Mouse (Mus musculus) kidney, postnatal 0 days (tissue): ENCODE data around the gene Plxna4. TPM values are rescaled to one million over a fixed set of nuclear protein-coding genes. Genes with fewer than 3 reads are reported as not detected.

ENCODE experiments used
- ATAC-seq: fragments of 200-750 bp; cut with Nextera tagmentation; replicated peaks from 2 replicates; pipeline ENCODE4 v1.8.0; 2017; ENCODE audit warnings: low read depth, moderate number of reproducible peaks, moderate TSS enrichment, moderate library complexity; ENCODE audit not compliant: low FRiP score
- DNase-seq: peaks from one replicate; pipeline ENCODE4 v3.0.0-alpha.2; 2016; ENCODE audit warnings: low spot score
- H3K27ac ChIP-seq: fragments of 300-500 bp; sonication (generic); 2 replicates; pipeline ENCODE4 v1.5.1; 2014; ENCODE audit warnings: mild to moderate bottlenecking
- H3K27me3 ChIP-seq: fragments of 300-500 bp; sonication (generic); 2 replicates; pipeline ENCODE4 v1.6.1; 2014; ENCODE audit warnings: low read length, mixed read lengths; ENCODE audit not compliant: insufficient read depth
- H3K36me3 ChIP-seq: fragments of 300-500 bp; sonication (generic); 2 replicates; pipeline ENCODE4 v1.6.1; 2014; ENCODE audit warnings: low read length, mixed read lengths; ENCODE audit not compliant: insufficient read depth
- H3K4me1 ChIP-seq: fragments of 300-500 bp; sonication (generic); replicated peaks from 2 replicates; pipeline ENCODE4 v1.6.1; 2014; ENCODE audit warnings: antibody characterized with exemption, low read length, mixed read lengths; ENCODE audit not compliant: insufficient read depth
- H3K4me2 ChIP-seq: fragments of 300-500 bp; sonication (generic); 2 replicates; pipeline ENCODE4 v1.6.1; 2014; ENCODE audit warnings: mild to moderate bottlenecking, low read length, moderate library complexity, mixed read lengths
- H3K4me3 ChIP-seq: fragments of 300-500 bp; sonication (generic); replicated peaks from 2 replicates; pipeline ENCODE4 v1.5.1; 2014; ENCODE audit warnings: low read depth, low read length
- H3K9ac ChIP-seq: fragments of 300-500 bp; sonication (generic); 2 replicates; pipeline ENCODE4 v1.6.1; 2014; ENCODE audit warnings: low read depth, low read length
- H3K9me3 ChIP-seq: fragments of 300-500 bp; sonication (generic); replicated peaks from 2 replicates; pipeline ENCODE4 v1.6.1; 2016; ENCODE audit warnings: low read length, inconsistent platforms, mixed read lengths
- CTCF ChIP-seq: IDR thresholded peaks from 2 replicates; pipeline ENCODE4 v1.5.1; 2016; ENCODE audit warnings: antibody characterized with exemption, low read depth, mild to moderate bottlenecking, moderate library complexity
- WGBS: fragments of 180-500 bp; shearing (Covaris S2); extraction: QIAGEN DNeasy Blood & Tissue Kit; methylation state at CpG from one replicate; pipeline ENCODE4 v1.1.7; 2014; 5-methylcytosine and 5-hydroxymethylcytosine counted together
- polyA plus RNA-seq: library from polyadenylated mRNA; unstranded; fragments of >200 nt; fragmentation: Nextera tagmentation; extraction: Ambion mirVana; gene quantifications from 2 replicates; pipeline ENCODE4 v1.2.1, GENCODE M21; 2015

Plxna4 gene
- polyA plus RNA-seq, 1 experiment from 2014 or later: 0.83 TPM

DNA sequence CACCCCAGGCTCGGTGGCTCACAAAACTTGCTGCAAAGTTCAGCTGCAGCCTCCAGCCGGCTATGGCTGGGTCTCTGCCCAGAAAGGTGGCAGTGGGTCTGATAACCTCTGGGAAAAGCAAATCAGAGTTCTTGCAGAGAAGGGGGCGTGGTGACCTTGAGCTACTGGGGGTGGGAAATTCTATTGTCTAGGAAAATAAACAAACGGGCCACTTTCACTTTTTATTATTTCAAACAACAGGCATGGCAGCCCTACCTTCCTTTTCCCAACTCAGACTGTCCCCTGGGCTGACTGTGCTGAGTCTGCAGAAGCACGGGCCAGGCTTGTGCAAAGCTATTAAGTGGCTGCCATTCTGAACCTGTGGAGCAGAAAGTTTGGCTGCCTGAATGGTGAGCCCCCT is 94.4 kb downstream of the Plxna4 start:
- H3K4me3 ChIP-seq: no peak overlapping the region
- H3K27ac ChIP-seq: no peak overlapping the region
- H3K4me1 ChIP-seq: no peaks in the 10 kb centered on the region
- peak overlapping the region; percentile 23; the same call in 1 of the 2 replicates for H3K4me2 ChIP-seq
- H3K9me3 ChIP-seq: no peaks in the 10 kb centered on the region
- DNase-seq (peak; percentile 46), ATAC-seq (no peak)
- H3K9ac ChIP-seq: no peak overlapping the region
- no peaks in the 10 kb centered on the region for H3K27me3 ChIP-seq
- H3K36me3 ChIP-seq: no peaks in the 10 kb centered on the region
- TF ChIP-seq CTCF: no peak
- WGBS: 13% methylated on average over 5 of the region's 5 CpGs

DNA sequence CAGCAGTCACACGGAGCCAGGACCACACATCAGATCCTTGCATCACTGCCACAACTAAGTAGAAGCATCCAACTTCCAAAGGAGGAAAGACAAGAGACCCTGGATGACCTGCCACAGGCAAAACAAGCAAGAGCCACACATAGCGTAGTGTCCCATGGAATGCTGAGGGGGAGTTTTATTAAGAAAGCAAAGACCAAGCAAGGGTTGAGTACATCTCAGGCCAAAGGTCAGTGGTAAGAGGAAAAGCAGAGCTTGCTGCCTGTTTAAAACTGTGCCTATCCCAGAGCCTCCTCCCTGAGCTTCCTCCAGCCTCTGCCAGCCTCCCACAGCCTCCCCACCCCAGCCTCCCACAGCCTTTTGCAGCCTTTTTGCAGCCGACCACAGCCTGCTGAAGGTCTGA is 100.9 kb downstream of the Plxna4 start:
- Histone ChIP-seq H3K4me1 (no peaks in the 10 kb centered on the region), H3K4me3 (no peak overlapping the region), H3K9me3 (no peaks in the 10 kb centered on the region), H3K4me2 (no peak overlapping the region), H3K9ac (no peak overlapping the region), H3K36me3 (no peaks in the 10 kb centered on the region), H3K27me3 (no peaks in the 10 kb centered on the region), H3K27ac (no peak overlapping the region)
- DNase-seq (peak; percentile 38), ATAC-seq (no peak)
- TF ChIP-seq CTCF: no peak
- 36% methylated on average over 3 of the region's 3 CpGs for WGBS

DNA sequence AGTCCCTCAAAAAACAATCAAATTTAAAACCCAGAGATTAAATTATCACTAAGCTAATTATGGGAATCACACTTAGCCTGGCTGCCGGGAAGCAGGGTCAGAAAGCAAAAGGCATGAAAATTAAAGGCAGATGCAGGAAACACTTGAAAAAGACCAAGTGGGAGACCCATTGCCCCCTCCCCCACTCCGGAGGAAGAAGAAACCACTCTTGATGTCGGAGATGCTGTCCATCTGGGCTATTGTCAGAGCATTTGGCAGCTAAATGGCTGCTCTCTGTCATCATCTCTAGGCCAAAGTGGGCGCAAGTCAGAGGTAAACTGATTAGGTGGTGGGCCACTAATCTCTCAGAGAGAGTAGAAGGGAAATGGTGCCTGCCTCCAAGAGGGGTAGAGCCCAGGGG is 105.5 kb downstream of the Plxna4 start:
- Histone ChIP-seq H3K36me3 (no peaks in the 10 kb centered on the region), H3K27ac (no peak overlapping the region), H3K9ac (no peak overlapping the region), H3K4me3 (no peak overlapping the region), H3K9me3 (no peaks in the 10 kb centered on the region), H3K4me1 (no peaks in the 10 kb centered on the region), H3K27me3 (no peaks in the 10 kb centered on the region), H3K4me2 (no peak overlapping the region)
- no peak for TF ChIP-seq CTCF
- DNase-seq (no peak), ATAC-seq (no peak)
- WGBS: 42% methylated on average over 4 of the region's 4 CpGs

DNA sequence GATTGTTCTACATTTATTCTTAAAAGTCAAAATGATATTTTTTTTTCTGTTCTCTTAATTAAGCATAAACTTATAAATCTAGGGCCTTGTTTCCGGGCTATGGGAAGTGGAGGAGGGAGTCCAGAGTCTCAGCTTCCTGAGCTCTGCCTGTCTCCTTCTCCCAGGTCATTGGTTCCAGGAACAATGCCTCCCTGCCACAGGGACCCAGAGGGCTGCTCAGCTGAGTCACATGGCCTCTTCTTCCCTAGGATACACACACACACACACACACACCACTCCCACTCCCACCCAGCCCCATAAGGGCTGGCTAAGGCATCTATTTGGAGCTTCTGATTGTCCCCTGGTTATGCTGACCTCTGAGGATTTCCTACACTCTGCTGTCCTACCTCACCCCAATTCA is 107.3 kb downstream of the Plxna4 start:
- 41% methylated on average over 1 of the region's 1 CpGs for WGBS
- Histone ChIP-seq H3K9ac (no peak overlapping the region), H3K27ac (0 out of 2 replicates have a peak overlapping the region, but pooled peaks have one; percentile 31), H3K4me3 (no peak overlapping the region), H3K36me3 (no peaks in the 10 kb centered on the region), H3K27me3 (no peaks in the 10 kb centered on the region), H3K4me2 (no peak overlapping the region), H3K4me1 (no peaks in the 10 kb centered on the region), H3K9me3 (no peaks in the 10 kb centered on the region)
- peak; percentile 33 for DNase-seq
- no peak for TF ChIP-seq CTCF
- ATAC-seq: no peak

DNA sequence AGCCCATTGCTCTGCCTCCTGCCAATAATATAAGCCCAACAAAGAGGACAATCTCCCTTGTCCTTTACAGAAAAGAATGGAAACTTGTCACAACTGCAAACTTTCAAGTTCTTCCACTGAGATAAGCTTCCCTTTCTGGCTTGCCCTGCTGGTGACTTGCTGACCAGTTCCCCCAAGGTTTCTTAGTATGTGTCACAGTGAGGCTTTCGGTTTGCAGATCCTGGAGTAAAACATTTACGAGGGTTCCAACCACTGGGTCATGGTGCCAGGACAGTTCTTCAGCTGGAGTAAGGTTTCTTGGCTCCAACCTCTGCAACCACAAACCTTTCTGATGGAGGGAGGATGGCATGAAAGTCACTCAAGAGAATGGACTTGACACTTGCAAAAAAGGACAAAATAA is 108.2 kb downstream of the Plxna4 start:
- Histone ChIP-seq H3K27ac (no peak overlapping the region), H3K36me3 (no peaks in the 10 kb centered on the region), H3K9me3 (no peaks in the 10 kb centered on the region), H3K9ac (no peak overlapping the region), H3K27me3 (no peaks in the 10 kb centered on the region), H3K4me1 (no peaks in the 10 kb centered on the region), H3K4me3 (no peak overlapping the region), H3K4me2 (no peak overlapping the region)
- DNase-seq (no peak), ATAC-seq (no peak)
- 64% methylated on average over 2 of the region's 2 CpGs for WGBS
- no peak for TF ChIP-seq CTCF

DNA sequence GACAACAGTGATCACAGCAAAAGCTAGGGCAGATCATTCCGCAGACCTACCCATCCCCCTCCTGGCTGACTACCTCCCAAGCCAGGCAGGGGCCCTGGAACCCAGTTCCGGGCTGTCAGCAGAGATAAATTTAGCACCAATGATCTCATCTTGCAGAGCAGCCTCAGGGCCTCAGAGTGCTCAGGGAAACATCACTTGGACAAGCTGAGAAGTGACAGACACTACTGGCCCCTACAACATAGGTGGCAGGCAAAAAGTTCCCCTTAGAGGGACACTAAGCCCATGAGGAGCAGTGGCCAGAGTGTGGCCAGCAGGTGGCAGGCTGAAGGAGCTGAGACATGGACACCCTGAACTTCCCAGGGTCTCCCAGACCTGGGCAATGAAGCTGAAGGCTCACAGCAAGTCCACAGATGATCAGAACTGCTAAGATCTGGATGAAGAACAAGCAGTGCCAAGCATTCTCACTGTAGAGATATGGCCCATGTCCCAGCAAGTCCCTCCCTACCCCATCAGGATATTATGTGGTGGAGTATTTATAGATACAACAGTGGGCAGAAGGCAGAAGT is 108.7 kb downstream of the Plxna4 start:
- no peaks in the 10 kb centered on the region for H3K36me3 ChIP-seq
- peak; percentile 75 for TF ChIP-seq CTCF
- no peaks in the 10 kb centered on the region for H3K9me3 ChIP-seq
- H3K9ac ChIP-seq: no peak overlapping the region
- DNase-seq: peak; percentile 56
- no peaks in the 10 kb centered on the region for H3K4me1 ChIP-seq
- no peak overlapping the region for H3K27ac ChIP-seq
- WGBS: 20% methylated on average over 2 of the region's 2 CpGs
- no peaks in the 10 kb centered on the region for H3K27me3 ChIP-seq
- H3K4me2 ChIP-seq: no peak overlapping the region
- no peak overlapping the region for H3K4me3 ChIP-seq
- ATAC-seq: no peak; the same call in 1 of the 2 replicates

DNA sequence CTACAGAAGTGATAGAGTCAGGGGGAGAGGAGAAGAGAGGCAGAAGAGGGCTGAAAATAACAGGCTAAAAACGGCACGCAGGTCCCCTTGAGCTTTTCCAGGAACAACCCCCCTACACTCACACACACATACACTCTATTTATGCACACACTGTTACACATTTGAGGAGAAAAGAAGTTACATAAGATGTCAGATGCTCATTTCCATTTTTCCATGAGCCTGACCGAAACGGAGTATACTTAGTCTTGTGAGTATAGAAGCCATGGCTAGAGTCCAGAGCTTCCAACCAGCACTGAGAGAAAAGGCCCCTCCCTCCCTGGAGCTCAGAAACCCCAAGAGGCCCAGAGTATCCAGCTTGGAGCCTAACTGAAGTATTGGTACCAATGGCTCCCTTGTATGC is 112.0 kb downstream of the Plxna4 start:
- Histone ChIP-seq H3K9ac (no peak overlapping the region), H3K27me3 (no peaks in the 10 kb centered on the region), H3K9me3 (no peaks in the 10 kb centered on the region), H3K27ac (no peak overlapping the region), H3K4me2 (no peak overlapping the region), H3K4me1 (no peaks in the 10 kb centered on the region), H3K36me3 (no peaks in the 10 kb centered on the region), H3K4me3 (no peak overlapping the region)
- DNase-seq: no peak
- 86% methylated on average over 4 of the region's 4 CpGs for WGBS
- TF ChIP-seq CTCF: no peak
- no peak for ATAC-seq
